Mouse (Mus musculus) lung, postnatal 0 days (tissue): ENCODE data around the gene Washc4. TPM values are rescaled to one million over a fixed set of nuclear protein-coding genes. Genes with fewer than 3 reads are reported as not detected.

Experiments used
- ATAC-seq: fragments of 200-750 bp; cut with Nextera tagmentation; 2 replicates; pipeline ENCODE4 v1.8.0; 2017; ENCODE audit warnings: moderate library complexity
- DNase-seq: peaks from one replicate; pipeline ENCODE4 v3.0.0-alpha.2; 2016; ENCODE audit warnings: low spot score
- H3K27ac ChIP-seq: fragments of 300-500 bp; sonication (generic); 2 replicates; pipeline ENCODE4 v1.5.1; 2014; ENCODE audit warnings: antibody characterized with exemption, mild to moderate bottlenecking, low read length, mixed read lengths
- H3K27me3 ChIP-seq: fragments of 300-500 bp; sonication (generic); replicated peaks from 2 replicates; pipeline ENCODE4 v1.6.1; 2014; ENCODE audit warnings: low read length, mixed read lengths; ENCODE audit not compliant: insufficient read depth
- H3K36me3 ChIP-seq: fragments of 300-500 bp; sonication (generic); 2 replicates; pipeline ENCODE4 v1.6.1; 2014; ENCODE audit warnings: low read length, mixed read lengths; ENCODE audit not compliant: insufficient read depth
- H3K4me1 ChIP-seq: fragments of 300-500 bp; sonication (generic); 2 replicates; pipeline ENCODE4 v1.6.1; 2014; ENCODE audit warnings: antibody characterized with exemption, low read depth, low read length, mixed read lengths; ENCODE audit not compliant: insufficient read depth
- H3K4me2 ChIP-seq: fragments of 300-500 bp; sonication (generic); replicated peaks from 2 replicates; pipeline ENCODE4 v1.6.1; 2014; ENCODE audit warnings: low read depth, mild to moderate bottlenecking, low read length, moderate library complexity, mixed read lengths
- H3K4me3 ChIP-seq: fragments of 300-500 bp; sonication (generic); 2 replicates; pipeline ENCODE4 v1.5.1; 2014; ENCODE audit warnings: low read depth, low read length
- H3K9ac ChIP-seq: fragments of 300-500 bp; sonication (generic); replicated peaks from 2 replicates; pipeline ENCODE4 v1.6.1; 2014; ENCODE audit warnings: low read depth, mild to moderate bottlenecking
- H3K9me3 ChIP-seq: fragments of 300-500 bp; sonication (generic); 2 replicates; pipeline ENCODE4 v1.6.1; 2016; ENCODE audit warnings: low read length, mixed read lengths
- CTCF ChIP-seq: IDR thresholded peaks from 2 replicates; pipeline ENCODE4 v1.5.1; 2016; ENCODE audit warnings: antibody characterized with exemption, mild to moderate bottlenecking
- EP300 ChIP-seq: IDR thresholded peaks from 2 replicates; pipeline ENCODE4 v1.6.1; 2016; ENCODE audit warnings: antibody characterized with exemption, mild to moderate bottlenecking, control low read depth
- WGBS: fragments of 180-500 bp; shearing (Covaris S2); extraction: QIAGEN DNeasy Blood & Tissue Kit; methylation state at CpG from one replicate; pipeline ENCODE4 v1.1.7; 2014; 5-methylcytosine and 5-hydroxymethylcytosine counted together
- polyA plus RNA-seq: library from polyadenylated mRNA; unstranded; fragments of >200 nt; fragmentation: Nextera tagmentation; extraction: Ambion mirVana; gene quantifications from 2 replicates; pipeline ENCODE4 v1.2.1, GENCODE M21; 2015

Gene Washc4
- polyA plus RNA-seq, 1 experiment from 2014 or later = 28.3 TPM

DNA sequence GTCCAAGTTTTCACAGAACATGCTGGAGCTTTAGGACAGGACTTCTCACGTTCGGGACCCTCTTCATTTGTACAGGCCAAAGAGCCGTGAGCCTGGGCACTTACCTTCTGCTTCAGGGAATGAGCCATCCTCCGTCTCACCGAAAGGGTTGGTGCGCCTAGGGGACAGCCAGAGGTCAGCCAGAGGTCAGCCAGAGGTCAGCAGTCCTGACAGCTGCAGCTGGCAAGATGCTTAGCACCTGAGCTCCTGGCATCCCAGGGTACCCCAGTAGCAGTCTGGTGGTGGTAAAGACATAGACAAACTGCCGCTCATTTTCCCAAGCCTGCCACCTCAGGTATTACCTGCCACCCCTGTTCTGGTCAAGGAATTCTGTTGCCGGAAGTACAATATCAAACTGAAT is 65.0 kb downstream of the Washc4 start:
- no peak for ATAC-seq
- Histone ChIP-seq H3K27ac (no peak overlapping the region), H3K9me3 (no peaks in the 10 kb centered on the region), H3K9ac (no peak overlapping the region), H3K36me3 (peaks cover 23% of the 10 kb centered on the region), H3K27me3 (no peaks in the 10 kb centered on the region), H3K4me2 (no peak overlapping the region), H3K4me3 (no peak overlapping the region), H3K4me1 (no peaks in the 10 kb centered on the region)
- WGBS = 73% methylated on average over 8 of the region's 8 CpGs
- TF ChIP-seq EP300 (no peak), CTCF (no peak)
- no peak for DNase-seq

DNA sequence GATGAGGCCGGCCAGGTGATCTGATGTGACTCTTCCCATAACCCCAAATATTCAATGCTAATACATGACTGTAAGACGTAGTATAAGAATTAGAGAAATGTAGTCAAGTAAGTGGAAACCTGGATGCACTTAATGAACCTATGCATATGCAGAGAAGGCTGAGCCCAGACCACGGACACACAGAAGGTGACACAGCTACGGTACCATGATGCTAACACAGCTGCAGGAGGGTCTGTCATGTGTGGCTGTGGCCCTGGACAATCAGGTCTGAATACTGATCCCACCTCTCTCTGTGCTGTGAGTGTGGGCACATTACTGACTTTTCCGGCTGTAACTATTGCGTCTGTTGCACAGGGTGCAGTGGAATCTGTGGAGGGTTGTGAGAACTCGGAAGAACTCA is 67.0 kb downstream of the Washc4 start:
- peaks cover 21% of the 10 kb centered on the region for H3K36me3 ChIP-seq
- TF ChIP-seq EP300 (no peak), CTCF (no peak)
- no peak overlapping the region for H3K4me2 ChIP-seq
- DNase-seq = no peak
- WGBS = 95% methylated on average over 7 of the region's 7 CpGs
- no peaks in the 10 kb centered on the region for H3K9me3 ChIP-seq
- H3K4me3 ChIP-seq = no peak overlapping the region
- H3K9ac ChIP-seq = no peak overlapping the region
- no peaks in the 10 kb centered on the region for H3K27me3 ChIP-seq
- no peak overlapping the region for H3K27ac ChIP-seq
- ATAC-seq = no peak
- no peaks in the 10 kb centered on the region for H3K4me1 ChIP-seq

DNA sequence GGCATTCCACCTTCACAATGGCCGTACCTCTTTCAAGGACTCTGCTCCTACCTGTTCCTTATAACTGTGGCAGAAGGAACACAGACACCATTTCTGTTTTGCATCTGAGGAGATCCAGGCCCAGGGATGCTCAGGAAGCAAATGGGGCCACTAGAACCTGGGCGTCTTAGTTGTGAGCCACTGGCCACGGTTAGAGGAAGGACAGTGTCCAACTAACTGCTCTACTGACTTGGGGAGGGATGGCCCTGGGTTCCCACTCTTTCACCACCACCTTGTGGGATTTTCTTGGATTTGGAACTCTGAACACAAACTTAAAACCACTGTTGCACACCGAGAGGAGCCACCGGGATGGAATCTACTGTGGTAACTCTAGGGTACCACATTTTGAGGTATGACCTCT is 68.3 kb downstream of the Washc4 start:
- Histone ChIP-seq H3K9me3 (no peaks in the 10 kb centered on the region), H3K36me3 (peaks cover 14% of the 10 kb centered on the region)
- 96% methylated on average over 5 of the region's 5 CpGs for WGBS

DNA sequence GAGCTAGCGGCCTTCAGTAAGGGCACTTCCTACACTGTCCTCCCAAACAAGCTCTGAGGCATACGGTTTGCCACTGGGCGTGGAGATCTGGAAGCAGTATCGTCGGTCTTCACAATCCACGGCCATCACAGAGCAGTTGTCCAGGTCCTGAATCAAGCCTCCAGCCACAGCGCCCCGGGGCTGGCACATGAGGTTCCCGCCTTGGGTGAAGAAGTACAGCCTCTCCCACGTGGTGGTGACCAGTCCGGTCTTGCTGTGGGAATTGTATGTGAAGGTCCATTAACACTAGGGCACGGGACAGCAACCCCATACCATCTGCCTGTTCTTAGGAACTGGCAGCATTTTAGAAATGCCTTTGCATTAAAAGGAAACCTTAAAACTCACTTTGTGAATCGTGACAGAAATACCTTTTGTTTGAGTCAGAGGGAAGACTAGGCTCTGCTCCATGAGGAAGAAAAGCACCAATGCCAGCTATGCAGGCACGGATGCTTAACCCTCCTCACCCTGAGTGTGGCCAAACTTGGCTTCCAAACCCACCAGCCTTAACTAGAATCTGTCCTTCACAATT is 69.2 kb downstream of the Washc4 start:
- no peak overlapping the region for H3K27ac ChIP-seq
- H3K9ac ChIP-seq = no peak overlapping the region
- no peaks in the 10 kb centered on the region for H3K4me1 ChIP-seq
- 87% methylated on average over 14 of the region's 14 CpGs for WGBS
- H3K36me3 ChIP-seq = peaks cover 10% of the 10 kb centered on the region; the same call in 1 of the 2 replicates
- H3K4me2 ChIP-seq = no peak overlapping the region
- no peaks in the 10 kb centered on the region for H3K27me3 ChIP-seq
- ATAC-seq (no peak), DNase-seq (no peak)
- TF ChIP-seq EP300 = no peak
- TF ChIP-seq CTCF = no peak
- H3K4me3 ChIP-seq = no peak overlapping the region
- no peaks in the 10 kb centered on the region for H3K9me3 ChIP-seq

More for the DNA sequence above, 68.3 kb downstream of the Washc4 start:
- TF ChIP-seq EP300 (no peak), CTCF (no peak)
- no peak overlapping the region for H3K27ac ChIP-seq
- DNase-seq (no peak), ATAC-seq (no peak)
- no peak overlapping the region for H3K4me3 ChIP-seq
- H3K27me3 ChIP-seq = no peaks in the 10 kb centered on the region
- no peak overlapping the region for H3K4me2 ChIP-seq
- no peak overlapping the region for H3K9ac ChIP-seq
- no peaks in the 10 kb centered on the region for H3K4me1 ChIP-seq

DNA sequence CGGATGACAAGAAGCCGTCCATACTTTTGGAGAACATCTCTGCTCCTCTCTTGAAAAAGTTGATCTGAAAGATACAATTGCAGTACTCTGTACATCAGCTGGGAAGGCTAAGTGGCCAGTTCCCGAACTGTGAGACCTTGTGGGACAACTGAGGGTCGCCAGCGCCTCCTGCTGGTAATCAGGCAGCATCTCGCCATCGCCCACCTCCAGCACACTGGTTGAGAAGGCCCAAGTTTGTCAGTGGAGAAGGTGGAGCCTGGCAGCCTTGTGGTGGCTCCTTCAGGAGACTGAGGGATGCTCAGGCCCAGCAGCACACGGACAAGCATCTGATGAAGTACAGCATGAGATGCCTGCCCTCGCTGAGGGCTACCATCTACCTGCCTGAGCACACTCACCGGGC is 73.8 kb downstream of the Washc4 start:
- Histone ChIP-seq H3K9ac (no peak overlapping the region), H3K27ac (no peak overlapping the region), H3K4me1 (no peaks in the 10 kb centered on the region), H3K36me3 (0 out of 2 replicates have a peak, but pooled peaks cover 9% of the 10 kb centered on the region), H3K27me3 (no peaks in the 10 kb centered on the region), H3K9me3 (no peaks in the 10 kb centered on the region), H3K4me2 (no peak overlapping the region), H3K4me3 (no peak overlapping the region)
- peak; percentile 18 for DNase-seq
- WGBS = 60% methylated on average over 10 of the region's 10 CpGs
- ATAC-seq = no peak
- TF ChIP-seq CTCF (peak; percentile 72), EP300 (no peak)

DNA sequence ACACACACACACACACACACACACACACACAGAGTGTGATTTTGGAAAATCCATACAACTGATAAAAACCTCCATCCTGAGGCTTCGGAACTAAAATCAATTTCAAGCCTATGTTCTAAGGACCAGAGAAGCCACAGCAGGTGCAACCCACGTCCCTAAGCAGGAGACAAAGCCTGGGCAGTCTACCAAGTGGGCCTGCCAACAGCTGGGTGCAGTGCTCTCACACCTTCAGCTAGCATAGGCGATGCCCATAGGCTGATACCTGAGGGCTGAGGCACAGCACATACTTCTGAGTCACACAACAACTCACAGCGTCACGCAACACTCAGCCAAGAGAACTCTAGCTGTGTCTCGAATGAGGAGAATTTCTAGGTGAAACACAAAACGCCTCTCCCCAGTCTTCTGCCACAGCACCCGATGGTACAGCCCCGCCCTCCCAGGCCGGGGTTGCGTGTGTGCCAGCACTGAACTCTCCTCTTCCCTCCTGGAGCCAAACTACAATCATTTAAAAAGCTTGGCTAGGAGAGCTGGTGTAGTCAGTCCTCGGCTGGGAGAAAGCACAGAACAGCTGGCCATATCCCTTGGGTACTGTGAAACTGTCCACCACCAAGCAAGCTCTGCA is 75.4 kb downstream of the Washc4 start:
- Histone ChIP-seq H3K9ac (no peak overlapping the region), H3K4me3 (no peak overlapping the region), H3K36me3 (0 out of 2 replicates have a peak, but pooled peaks cover 9% of the 10 kb centered on the region), H3K4me2 (no peak overlapping the region), H3K4me1 (no peaks in the 10 kb centered on the region), H3K9me3 (no peaks in the 10 kb centered on the region), H3K27ac (no peak overlapping the region), H3K27me3 (no peaks in the 10 kb centered on the region)
- 79% methylated on average over 12 of the region's 12 CpGs for WGBS
- ATAC-seq (peak; percentile 13; the same call in 1 of the 2 replicates), DNase-seq (no peak)
- TF ChIP-seq CTCF (no peak), EP300 (no peak)
